Mouse (Mus musculus): ENCODE results near the gene Bhlha15.

The Bhlha15 gene

GRCm38 (mm10) chr5:144232531-144232930 lies 42.4 kb downstream of the Bhlha15 start:
- DNase-seq (ENCODE audit: low read depth, low spot score) = no peak

- DNase-seq (ENCODE audit: low read depth, low spot score) = no peak
Measured at GRCm38 (mm10) chr5:144234222-144234621, 44.1 kb downstream of the Bhlha15 start.

- DNase-seq (ENCODE audit: low read depth, low spot score) = no peak
Measured at GRCm38 (mm10) chr5:144234714-144235113, 44.6 kb downstream of the Bhlha15 start.

- DNase-seq (ENCODE audit: low read depth, low spot score) = no peak
Measured at GRCm38 (mm10) chr5:144238969-144239368, 48.9 kb downstream of the Bhlha15 start.

Measured in embryo, embryonic 11.5 days (tissue).